Mouse (Mus musculus): ENCODE measurements around the gene Creg1. TPM values are rescaled to one million over a fixed set of nuclear protein-coding genes. Genes with fewer than 3 reads are reported as not detected.
"Not testable (repeated sequence)": the region's sequence is repeated elsewhere in the genome, so short reads cannot be mapped to it uniquely, and the experiment has no call there.

Creg1 gene
- polyA plus RNA-seq, 1 experiment from 2014 or later, result 33.0 TPM

- Histone ChIP-seq H3K4me3 (no peak overlapping the region), H3K9ac (no peak overlapping the region), H3K27ac (no peak overlapping the region), H3K27me3 (replicated peaks) (peaks cover 11% of the 10 kb centered on the region; the same call in 1 of the 2 replicates), H3K4me1 (peaks cover 9% of the 10 kb centered on the region; the same call in 1 of the 2 replicates), H3K4me2 (replicated peaks) (no peak overlapping the region), H3K36me3 (no peaks in the 10 kb centered on the region), H3K9me3 (no peaks in the 10 kb centered on the region)
- no peak for ATAC-seq (ENCODE audit: low FRiP score, low read depth)
- WGBS, result 86% methylated on average over 3 of the region's 3 CpGs
Observed at GRCm38 (mm10) chr1:165761522-165762305, 1.8 kb upstream of the Creg1 start.

- not testable (repeated sequence) for H3K4me2 ChIP-seq (replicated peaks); H3K9me3 ChIP-seq; H3K36me3 ChIP-seq; H3K4me1 ChIP-seq; H3K27ac ChIP-seq; H3K4me3 ChIP-seq; H3K9ac ChIP-seq; ATAC-seq (ENCODE audit: low FRiP score, low read depth)
- WGBS, result 69% methylated on average over 2 of the region's 2 CpGs
- H3K27me3 ChIP-seq (replicated peaks), result peaks cover 15% of the 10 kb centered on the region; the same call in 1 of the 2 replicates
Observed at GRCm38 (mm10) chr1:165762498-165762897, 1.0 kb upstream of the Creg1 start.

GRCm38 (mm10) chr1:165762914-165763634, 472 bp upstream of the Creg1 start:
- peaks cover 16% of the 10 kb centered on the region; the same call in 1 of the 2 replicates for H3K27me3 ChIP-seq (replicated peaks)
- 0 out of 2 replicates have a peak, but pooled peaks have one; percentile 26 for ATAC-seq (ENCODE audit: low FRiP score, low read depth)
- no peak overlapping the region for H3K9ac ChIP-seq
- no peaks in the 10 kb centered on the region for H3K9me3 ChIP-seq
- H3K4me2 ChIP-seq (replicated peaks), result peak overlapping the region; percentile 96
- no peak overlapping the region for H3K27ac ChIP-seq
- H3K4me1 ChIP-seq, result peaks cover 9% of the 10 kb centered on the region; the same call in 1 of the 2 replicates
- no peak overlapping the region; the same call in 1 of the 2 replicates for H3K4me3 ChIP-seq
- no peaks in the 10 kb centered on the region for H3K36me3 ChIP-seq
- WGBS, result 32% methylated on average over 14 of the region's 14 CpGs

GRCm38 (mm10) chr1:165764571-165764970, 1.0 kb downstream of the Creg1 start:
- Histone ChIP-seq H3K27ac (no peak overlapping the region), H3K4me3 (peak overlapping the region; percentile 72), H3K9me3 (no peaks in the 10 kb centered on the region), H3K9ac (peak overlapping the region; percentile 73), H3K27me3 (replicated peaks) (peaks cover 19% of the 10 kb centered on the region; the same call in 1 of the 2 replicates), H3K36me3 (no peaks in the 10 kb centered on the region), H3K4me2 (replicated peaks) (peak overlapping the region; percentile 96), H3K4me1 (peaks cover 9% of the 10 kb centered on the region; the same call in 1 of the 2 replicates)
- 56% methylated on average over 9 of the region's 9 CpGs for WGBS
- ATAC-seq (ENCODE audit: low FRiP score, low read depth), result no peak

- peaks cover 19% of the 10 kb centered on the region; the same call in 1 of the 2 replicates for H3K27me3 ChIP-seq (replicated peaks)
- H3K4me2 ChIP-seq (replicated peaks), result no peak overlapping the region
- no peak overlapping the region for H3K4me3 ChIP-seq
- H3K27ac ChIP-seq, result no peak overlapping the region
- WGBS, result 84% methylated on average over 11 of the region's 11 CpGs
- no peak overlapping the region for H3K9ac ChIP-seq
- no peaks in the 10 kb centered on the region for H3K9me3 ChIP-seq
- ATAC-seq (ENCODE audit: low FRiP score, low read depth), result no peak
- peaks cover 9% of the 10 kb centered on the region; the same call in 1 of the 2 replicates for H3K4me1 ChIP-seq
- no peaks in the 10 kb centered on the region for H3K36me3 ChIP-seq
Observed at GRCm38 (mm10) chr1:165765041-165765440, 1.5 kb downstream of the Creg1 start.

- Histone ChIP-seq H3K4me3 (no peak overlapping the region), H3K9me3 (no peaks in the 10 kb centered on the region), H3K4me1 (peaks cover 9% of the 10 kb centered on the region; the same call in 1 of the 2 replicates), H3K4me2 (replicated peaks) (no peak overlapping the region), H3K27ac (no peak overlapping the region), H3K9ac (no peak overlapping the region), H3K36me3 (no peaks in the 10 kb centered on the region), H3K27me3 (replicated peaks) (peaks cover 19% of the 10 kb centered on the region; the same call in 1 of the 2 replicates)
- WGBS, result 84% methylated on average over 17 of the region's 17 CpGs
- ATAC-seq (ENCODE audit: low FRiP score, low read depth), result no peak
Observed at GRCm38 (mm10) chr1:165765651-165766294, 2.2 kb downstream of the Creg1 start.

GRCm38 (mm10) chr1:165766295-165766890, 2.8 kb downstream of the Creg1 start:
- Histone ChIP-seq H3K27ac (no peak overlapping the region), H3K36me3 (no peaks in the 10 kb centered on the region), H3K4me1 (peaks cover 9% of the 10 kb centered on the region; the same call in 1 of the 2 replicates), H3K9ac (no peak overlapping the region), H3K9me3 (no peaks in the 10 kb centered on the region), H3K27me3 (replicated peaks) (peaks cover 19% of the 10 kb centered on the region; the same call in 1 of the 2 replicates), H3K4me3 (no peak overlapping the region), H3K4me2 (replicated peaks) (no peak overlapping the region)
- 88% methylated on average over 7 of the region's 7 CpGs for WGBS
- ATAC-seq (ENCODE audit: low FRiP score, low read depth), result no peak

GRCm38 (mm10) chr1:165768894-165769512, 5.5 kb downstream of the Creg1 start:
- Histone ChIP-seq H3K27ac (no peak overlapping the region), H3K4me2 (replicated peaks) (no peak overlapping the region), H3K9ac (no peak overlapping the region), H3K36me3 (no peaks in the 10 kb centered on the region), H3K4me3 (no peak overlapping the region), H3K9me3 (no peaks in the 10 kb centered on the region), H3K27me3 (replicated peaks) (peaks cover 19% of the 10 kb centered on the region; the same call in 1 of the 2 replicates), H3K4me1 (peaks cover 5% of the 10 kb centered on the region; the same call in 1 of the 2 replicates)
- WGBS, result 83% methylated on average over 9 of the region's 9 CpGs
- ATAC-seq (ENCODE audit: low FRiP score, low read depth), result no peak

GRCm38 (mm10) chr1:165770181-165770759, 6.7 kb downstream of the Creg1 start:
- Histone ChIP-seq H3K4me3 (no peak overlapping the region), H3K4me2 (replicated peaks) (no peak overlapping the region), H3K36me3 (no peaks in the 10 kb centered on the region), H3K27ac (no peak overlapping the region), H3K27me3 (replicated peaks) (peaks cover 8% of the 10 kb centered on the region; the same call in 1 of the 2 replicates), H3K9ac (no peak overlapping the region), H3K4me1 (no peaks in the 10 kb centered on the region), H3K9me3 (no peaks in the 10 kb centered on the region)
- no peak for ATAC-seq (ENCODE audit: low FRiP score, low read depth)
- 85% methylated on average over 10 of the region's 10 CpGs for WGBS

GRCm38 (mm10) chr1:165771491-165771897, 7.9 kb downstream of the Creg1 start:
- no peak overlapping the region for H3K4me3 ChIP-seq
- under 1% methylated on average over 12 of the region's 12 CpGs for WGBS

GRCm38 (mm10) chr1:165771998-165772397, 8.5 kb downstream of the Creg1 start:
- Histone ChIP-seq H3K27me3 (replicated peaks) (peaks cover 8% of the 10 kb centered on the region; the same call in 1 of the 2 replicates), H3K27ac (no peak overlapping the region), H3K4me3 (no peak overlapping the region), H3K4me1 (no peaks in the 10 kb centered on the region), H3K9me3 (no peaks in the 10 kb centered on the region), H3K4me2 (replicated peaks) (peak overlapping the region; percentile 26), H3K36me3 (no peaks in the 10 kb centered on the region), H3K9ac (no peak overlapping the region)
- ATAC-seq (ENCODE audit: low FRiP score, low read depth), result peak; percentile 45
- 52% methylated on average over 9 of the region's 9 CpGs for WGBS

More at GRCm38 (mm10) chr1:165771491-165771897, 7.9 kb downstream of the Creg1 start:
- Histone ChIP-seq H3K4me2 (replicated peaks) (peak overlapping the region; percentile 26), H3K27me3 (replicated peaks) (peaks cover 8% of the 10 kb centered on the region; the same call in 1 of the 2 replicates), H3K9me3 (no peaks in the 10 kb centered on the region), H3K4me1 (no peaks in the 10 kb centered on the region), H3K27ac (no peak overlapping the region), H3K9ac (no peak overlapping the region), H3K36me3 (no peaks in the 10 kb centered on the region)
- peak; percentile 54 for ATAC-seq (ENCODE audit: low FRiP score, low read depth)

All from neural tube, embryonic 12.5 days (tissue).